Mouse (Mus musculus) small intestine, adult 2 months (tissue): ENCODE data around the gene Ece2.

ENCODE experiments used
- CTCF ChIP-seq: fragments of 200-500 bp; IDR thresholded peaks from 2 replicates; pipeline ENCODE4 v1.5.1; 2012; ENCODE audit warnings: low read depth, mild to moderate bottlenecking, control low read depth, inconsistent platforms, low read length, moderate library complexity, mixed read lengths; ENCODE audit not compliant: insufficient replicate concordance, insufficient read length; ENCODE audit errors: extremely low read depth
- POLR2A ChIP-seq: fragments of 200-500 bp; IDR thresholded peaks from 2 replicates; pipeline ENCODE4 v1.6.1; 2012; ENCODE audit warnings: low read depth, mild to moderate bottlenecking, control low read depth, inconsistent platforms, low read length, moderate library complexity

DNA sequence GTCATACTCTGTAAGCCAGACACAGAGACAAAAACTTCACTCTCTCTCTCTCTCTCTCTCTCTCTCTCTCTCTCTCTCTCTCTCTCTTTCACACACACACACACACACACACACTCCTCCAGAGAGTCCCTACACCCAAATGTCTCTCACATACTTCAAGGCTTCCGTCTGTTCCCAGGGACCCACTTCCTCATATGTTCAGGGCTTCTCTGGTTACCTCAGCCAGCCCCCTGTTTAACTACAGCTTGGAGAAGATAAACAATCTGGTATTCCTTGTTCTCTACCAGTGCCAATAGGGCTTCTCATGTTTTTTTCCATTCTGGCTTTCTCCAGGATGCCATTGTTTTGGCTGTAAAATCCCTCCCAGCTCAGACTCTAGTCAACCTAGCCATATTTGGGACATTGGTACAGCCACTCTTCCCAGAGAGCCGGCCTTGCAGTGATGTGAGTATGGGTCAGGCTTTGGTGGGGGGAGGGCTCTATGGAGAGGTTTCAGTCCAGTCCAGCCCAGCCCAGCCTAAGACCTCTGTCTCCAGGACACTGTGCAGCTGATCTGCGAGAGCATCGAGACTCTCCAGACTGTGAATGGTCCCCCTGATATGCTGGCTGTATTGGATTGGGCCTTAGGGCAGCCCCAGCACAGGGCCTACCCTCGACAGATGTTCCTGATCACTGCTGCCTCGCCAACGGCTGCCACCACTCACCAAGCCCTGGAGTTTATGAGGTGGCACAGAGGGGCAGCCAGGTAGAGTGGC, 32.8 kb upstream of the Ece2 start:
- TF ChIP-seq CTCF: no peak
- TF ChIP-seq POLR2A: no peak
